Mouse (Mus musculus) liver, adult 2 months (tissue): ENCODE measurements around the gene Ddx39.

Experiments
- CTCF ChIP-seq: fragments of 200-500 bp; IDR thresholded peaks from 2 replicates; pipeline ENCODE4 v1.5.1; 2011; ENCODE audit warnings: low read depth, low read length, control low read depth
- POLR2A ChIP-seq: fragments of 200-500 bp; IDR thresholded peaks from 2 replicates; pipeline ENCODE4 v1.6.1; 2011; ENCODE audit warnings: low read length, control low read depth; ENCODE audit not compliant: insufficient read depth; ENCODE audit errors: extremely low read depth

- TF ChIP-seq CTCF, result no peak
- TF ChIP-seq POLR2A, result no peak
Observed at GRCm38 (mm10) chr8:83769720-83770119, 54.7 kb downstream of the Ddx39 start.
